Mouse (Mus musculus) liver, embryonic 15.5 days (tissue): Measurements from ENCODE around the gene Mtx1. TPM values are rescaled to one million over a fixed set of nuclear protein-coding genes. Genes with fewer than 3 reads are reported as not detected.
"Not testable (repeated sequence)": the region's sequence is repeated elsewhere in the genome, so short reads cannot be mapped to it uniquely, and the experiment has no call there.

ENCODE experiments used
- ATAC-seq: fragments of 200-750 bp; cut with Nextera tagmentation; 2 replicates; pipeline ENCODE4 v1.8.0; 2017; ENCODE audit warnings: moderate number of reproducible peaks, mild to moderate bottlenecking, moderate library complexity; ENCODE audit not compliant: insufficient read depth
- H3K27ac ChIP-seq: fragments of 300-500 bp; sonication (generic); replicated peaks from 2 replicates; pipeline ENCODE4 v1.5.1; 2015; ENCODE audit warnings: mild to moderate bottlenecking, inconsistent platforms
- H3K27me3 ChIP-seq: fragments of 300-500 bp; sonication (generic); 2 replicates; pipeline ENCODE4 v1.6.1; 2015; ENCODE audit warnings: mild to moderate bottlenecking, inconsistent platforms
- H3K36me3 ChIP-seq: fragments of 300-500 bp; sonication (generic); replicated peaks from 2 replicates; pipeline ENCODE4 v1.6.1; 2015; ENCODE audit warnings: moderate library complexity, mild to moderate bottlenecking, inconsistent platforms
- H3K4me1 ChIP-seq: fragments of 300-500 bp; sonication (generic); replicated peaks from 2 replicates; pipeline ENCODE4 v1.6.1; 2015; ENCODE audit warnings: inconsistent platforms
- H3K4me2 ChIP-seq: fragments of 300-500 bp; sonication (generic); 2 replicates; pipeline ENCODE4 v1.6.1; 2015; ENCODE audit warnings: moderate library complexity, mild to moderate bottlenecking, inconsistent platforms
- H3K4me3 ChIP-seq: fragments of 300-500 bp; sonication (generic); replicated peaks from 2 replicates; pipeline ENCODE4 v1.5.1; 2015; ENCODE audit warnings: mild to moderate bottlenecking, inconsistent platforms
- H3K9ac ChIP-seq: fragments of 300-500 bp; sonication (generic); 2 replicates; pipeline ENCODE4 v1.6.1; 2015; ENCODE audit warnings: moderate library complexity, mild to moderate bottlenecking, inconsistent platforms
- H3K9me3 ChIP-seq: fragments of 300-500 bp; sonication (generic); replicated peaks from 2 replicates; pipeline ENCODE4 v1.6.1; 2016; ENCODE audit warnings: inconsistent platforms
- WGBS: fragments of 180-500 bp; shearing (Covaris S2); methylation state at CpG from one replicate; pipeline ENCODE4 v1.1.7; 2015; ENCODE audit warnings: mixed read lengths; ENCODE audit not compliant: insufficient replicate concordance; 5-methylcytosine and 5-hydroxymethylcytosine counted together
- microRNA counts: library from miRNA; unstranded; fragments of <30 nt; microRNA quantifications from one replicate; lab custom pipeline; 2016
- microRNA-seq: library from miRNA; unstranded; fragments of <30 nt; microRNA quantifications from one replicate; pipeline ENCODE4, GENCODE M21; 2016
- polyA plus RNA-seq: library from polyadenylated mRNA; unstranded; fragments of >200 nt; fragmentation: Nextera tagmentation; extraction: Ambion mirVana; gene quantifications from 2 replicates; pipeline ENCODE4 v1.2.1, GENCODE M21; 2015

Mtx1 gene
- polyA plus RNA-seq, 1 experiment from 2014 or later, result 104 TPM

DNA sequence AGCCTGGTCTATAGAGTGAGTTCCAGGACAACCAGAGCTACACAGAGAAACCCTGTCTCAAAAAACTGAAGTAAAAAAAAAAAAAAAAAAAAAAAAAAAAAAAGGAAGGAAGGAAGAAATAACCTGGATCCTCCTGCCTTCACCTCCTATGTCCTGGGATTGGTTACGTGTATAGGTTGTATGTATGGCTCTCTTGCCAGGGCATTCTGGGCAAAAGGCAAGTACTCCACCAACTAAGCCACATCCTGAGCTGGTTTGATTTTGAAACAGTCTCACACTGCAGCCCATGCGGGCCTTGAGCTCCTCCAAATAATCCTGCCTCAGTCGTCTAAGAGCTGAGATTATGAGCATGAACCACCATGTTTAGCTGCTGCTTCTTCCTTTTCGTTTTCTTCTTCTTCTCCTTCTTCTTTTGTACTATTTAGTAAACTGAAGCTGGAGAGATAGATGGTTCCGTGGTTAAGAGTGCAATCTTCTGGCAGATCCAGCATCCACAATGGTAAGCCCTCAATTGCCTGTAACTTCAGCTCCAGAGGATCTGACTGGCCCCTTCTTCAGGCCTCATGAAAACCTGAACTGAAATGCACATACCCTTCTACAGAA is 63.1 kb downstream of the Mtx1 start:
- Histone ChIP-seq H3K9ac (peak overlapping the region; percentile 85), H3K27ac (peak overlapping the region; percentile 89)
- WGBS, result 49% methylated on average over 5 of the region's 5 CpGs

GRCm38 (mm10) chr3:89163123-89163522 is 63.8 kb downstream of the Mtx1 start:
- no peak for ATAC-seq
- Histone ChIP-seq H3K27ac (no peak overlapping the region), H3K36me3 (peaks cover 13% of the 10 kb centered on the region), H3K4me2 (no peak overlapping the region), H3K4me1 (peaks cover 48% of the 10 kb centered on the region), H3K4me3 (no peak overlapping the region), H3K27me3 (peaks cover 19% of the 10 kb centered on the region), H3K9ac (no peak overlapping the region), H3K9me3 (no peaks in the 10 kb centered on the region)
- 60% methylated on average over 1 of the region's 1 CpGs for WGBS

More for the DNA sequence above, 63.1 kb downstream of the Mtx1 start:
- H3K4me3 ChIP-seq, result peak overlapping the region; percentile 71
- H3K9me3 ChIP-seq, result no peaks in the 10 kb centered on the region
- H3K4me1 ChIP-seq, result peaks cover 48% of the 10 kb centered on the region
- no peak for ATAC-seq
- H3K27me3 ChIP-seq, result peaks cover 13% of the 10 kb centered on the region
- H3K4me2 ChIP-seq, result peak overlapping the region; percentile 77
- peaks cover 20% of the 10 kb centered on the region for H3K36me3 ChIP-seq

DNA sequence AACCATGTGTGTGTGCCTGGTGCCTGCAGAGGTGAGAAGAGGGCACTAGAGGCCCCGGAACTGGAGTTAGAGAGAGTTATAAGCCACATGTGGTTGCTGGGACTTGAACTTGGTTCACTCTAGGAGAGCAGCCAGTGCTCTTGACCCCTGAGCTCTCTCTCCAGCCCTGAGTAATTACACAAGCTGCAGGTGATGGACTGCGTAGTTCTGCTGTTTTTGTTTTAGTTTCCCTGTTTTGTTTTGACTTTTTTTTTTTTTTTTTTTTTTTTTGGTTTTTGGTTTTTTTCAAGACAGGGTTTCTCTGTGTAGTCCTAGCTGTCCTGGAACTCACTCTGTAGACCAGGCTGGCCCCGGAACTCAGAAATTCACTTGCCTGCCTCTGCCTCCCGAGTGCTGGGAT is 65.1 kb downstream of the Mtx1 start:
- peaks cover 1% of the 10 kb centered on the region for H3K36me3 ChIP-seq
- H3K4me3 ChIP-seq, result no peak overlapping the region
- 68% methylated on average over 4 of the region's 4 CpGs for WGBS
- H3K9ac ChIP-seq, result no peak overlapping the region
- no peaks in the 10 kb centered on the region for H3K9me3 ChIP-seq
- peaks cover 44% of the 10 kb centered on the region for H3K4me1 ChIP-seq
- H3K27me3 ChIP-seq, result peaks cover 32% of the 10 kb centered on the region
- ATAC-seq, result no peak
- no peak overlapping the region for H3K27ac ChIP-seq
- H3K4me2 ChIP-seq, result no peak overlapping the region

GRCm38 (mm10) chr3:89161207-89161606 is 65.7 kb downstream of the Mtx1 start:
- H3K4me1 ChIP-seq, result peaks cover 39% of the 10 kb centered on the region
- H3K27ac ChIP-seq, H3K9ac ChIP-seq, H3K4me2 ChIP-seq, H3K4me3 ChIP-seq, ATAC-seq, H3K9me3 ChIP-seq, H3K36me3 ChIP-seq: not testable (repeated sequence)
- peaks cover 33% of the 10 kb centered on the region for H3K27me3 ChIP-seq

DNA sequence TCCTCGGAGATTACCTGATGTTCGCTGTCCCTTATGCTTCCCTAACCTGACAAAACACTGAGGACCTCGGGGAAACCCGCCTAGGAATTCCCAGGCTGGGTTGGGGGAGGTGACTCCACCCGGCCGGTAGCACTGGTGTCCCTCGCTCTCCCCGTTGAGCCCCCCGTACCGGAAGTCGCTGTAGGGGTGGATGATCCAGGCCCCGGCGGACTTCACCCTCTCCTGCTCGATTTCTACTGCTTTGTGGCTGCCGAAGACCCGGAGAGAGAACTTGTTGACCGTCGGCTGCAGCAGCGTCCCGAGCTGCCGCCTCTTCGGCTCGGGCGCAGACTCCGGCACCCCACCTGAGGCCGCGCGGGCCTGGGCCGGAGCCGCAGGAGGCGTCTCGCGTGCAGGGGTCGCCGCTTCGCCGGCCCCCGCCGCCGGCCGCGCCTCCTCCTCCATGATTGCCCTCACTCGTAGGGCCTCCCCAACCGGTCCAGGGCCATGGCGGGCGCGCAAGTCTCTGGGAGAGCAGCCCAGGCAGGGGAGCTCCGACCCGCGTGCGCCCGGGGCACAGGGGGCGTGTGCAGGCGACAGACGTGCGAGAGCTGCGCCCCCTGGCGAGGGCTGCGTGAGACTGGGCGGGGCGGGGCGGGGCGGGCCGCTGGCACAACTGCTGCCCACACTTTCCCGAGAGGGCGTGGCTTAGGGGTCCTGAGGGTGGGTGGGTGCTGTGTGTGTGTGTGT is 67.1 kb downstream of the Mtx1 start, which contains the start of gene Hcn3:
Gene Hcn3 (minus strand): TSS at position 581 of the 729 bp plus-strand sequence.
- Histone ChIP-seq H3K9me3 (no peaks in the 10 kb centered on the region), H3K4me2 (peak within 1 kb of the TSS; percentile 99), H3K27me3 (peaks cover 38% of the 10 kb centered on the region), H3K9ac (peak within 1 kb of the TSS; percentile 51), H3K4me1 (peaks cover 28% of the 10 kb centered on the region), H3K36me3 (no peaks in the 10 kb centered on the region), H3K4me3 (peak within 1 kb of the TSS; percentile 60), H3K27ac (no peak within 1 kb of the TSS)
- WGBS, result under 1% methylated on average over 56 of the region's 66 CpGs
- peak; percentile 14; the same call in 1 of the 2 replicates for ATAC-seq

DNA sequence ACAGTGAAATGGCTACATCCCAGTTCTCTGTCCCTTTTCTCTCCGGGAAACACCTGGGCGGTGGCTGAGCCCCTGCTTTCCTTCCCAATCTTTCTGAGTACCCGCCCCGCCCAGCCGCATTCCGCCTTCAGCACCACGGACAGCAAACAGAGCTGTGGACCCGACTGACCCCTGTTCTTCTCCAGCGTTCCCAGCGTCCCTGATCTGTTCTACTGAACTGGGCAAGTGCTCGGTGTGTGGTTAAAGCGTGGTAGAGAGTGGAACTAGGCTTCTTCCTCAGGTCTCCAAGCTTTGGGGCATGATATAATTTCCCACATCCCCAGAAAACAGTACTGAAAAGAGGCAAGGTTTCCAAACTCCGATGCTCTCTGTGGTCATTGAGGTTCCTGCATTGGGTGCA is 67.7 kb downstream of the Mtx1 start:
- H3K27me3 ChIP-seq, result peaks cover 40% of the 10 kb centered on the region
- H3K9ac ChIP-seq, result no peak overlapping the region
- 1% methylated on average over 13 of the region's 13 CpGs for WGBS
- peak overlapping the region; percentile 60 for H3K4me3 ChIP-seq
- peak; percentile 27; the same call in 1 of the 2 replicates for ATAC-seq
- H3K27ac ChIP-seq, result no peak overlapping the region
- peak overlapping the region; percentile 99 for H3K4me2 ChIP-seq
- peaks cover 25% of the 10 kb centered on the region for H3K4me1 ChIP-seq
- H3K36me3 ChIP-seq, result no peaks in the 10 kb centered on the region
- no peaks in the 10 kb centered on the region for H3K9me3 ChIP-seq

MicroRNAs within 50 kb of the gene (microRNA counts, 519-probe panel; counts per million panel counts)
- not detected for microRNA mmu-miR-92b (lab: Ali Mortazavi, UCI)

Small RNAs within 50 kb of the gene (microRNA-seq; reads per million reads assigned to microRNA genes)
- 69.8 reads per million, percentile 50 among the genes with 10 or more reads in this experiment for gene Mir92b

Other genes starting within 250 kb of the Mtx1 start
- gene Rusc1, start 133.8 kb downstream of the Mtx1 start, polyA plus RNA-seq, result 3.0 and 4.0 TPM in 2 replicates
- gene Gm43738, start 126.0 kb downstream of the Mtx1 start, polyA plus RNA-seq, result not detected in 2 replicates
- gene Fdps, start 125.1 kb downstream of the Mtx1 start, polyA plus RNA-seq, result 339 and 359 TPM in 2 replicates
- 102 and 104 TPM in 2 replicates for gene Pklr, start 90.9 kb downstream of the Mtx1 start, polyA plus RNA-seq
- gene Hcn3, start 66.9 kb downstream of the Mtx1 start, polyA plus RNA-seq, result 0.43 and 0.45 TPM in 2 replicates
- gene Clk2, start 62.3 kb downstream of the Mtx1 start, polyA plus RNA-seq, result 8.5 and 10.1 TPM in 2 replicates
- gene Scamp3, start 49.6 kb downstream of the Mtx1 start, polyA plus RNA-seq, result 53.0 and 53.7 TPM in 2 replicates
- gene Fam189b, start 43.9 kb downstream of the Mtx1 start, polyA plus RNA-seq, result 2.4 and 2.9 TPM in 2 replicates
- 26.1 and 26.2 TPM in 2 replicates for gene Gba, start 24.2 kb downstream of the Mtx1 start, polyA plus RNA-seq
- gene Thbs3, start 11.9 kb downstream of the Mtx1 start, polyA plus RNA-seq, result 1.5 and 2.1 TPM in 2 replicates
- 0.50 TPM in 1 of 2 replicates, not detected in the other for gene Muc1, start 2.0 kb upstream of the Mtx1 start, polyA plus RNA-seq
- gene Krtcap2, start 18.9 kb upstream of the Mtx1 start, polyA plus RNA-seq, result 116 and 126 TPM in 2 replicates
- gene Trim46, start 19.2 kb upstream of the Mtx1 start, polyA plus RNA-seq, result 0.23 and 0.31 TPM in 2 replicates
- gene Dpm3, start 32.3 kb upstream of the Mtx1 start, polyA plus RNA-seq, result 45.4 and 54.4 TPM in 2 replicates
- 17.5 and 17.8 TPM in 2 replicates for gene Slc50a1, start 43.5 kb upstream of the Mtx1 start, polyA plus RNA-seq
- gene Efna1, start 54.1 kb upstream of the Mtx1 start, polyA plus RNA-seq, result 8.9 and 11.2 TPM in 2 replicates
- gene Efna3, start 95.9 kb upstream of the Mtx1 start, polyA plus RNA-seq, result 0.18 and 0.58 TPM in 2 replicates
- gene Efna4, start 110.9 kb upstream of the Mtx1 start, polyA plus RNA-seq, result 0.24 and 0.48 TPM in 2 replicates
- 8.8 and 12.7 TPM in 2 replicates for gene Adam15, start 122.9 kb upstream of the Mtx1 start, polyA plus RNA-seq
- gene Dcst2, start 134.9 kb upstream of the Mtx1 start, polyA plus RNA-seq, result 0.06 and 0.07 TPM in 2 replicates
- 0.05 TPM in 1 of 2 replicates, not detected in the other for gene Dcst1, start 138.2 kb upstream of the Mtx1 start, polyA plus RNA-seq
- 2.3 and 3.3 TPM in 2 replicates for gene Zbtb7b, start 167.7 kb upstream of the Mtx1 start, polyA plus RNA-seq
- gene Lenep, start 175.7 kb upstream of the Mtx1 start, polyA plus RNA-seq, result not detected in 2 replicates
- gene Flad1, start 184.8 kb upstream of the Mtx1 start, polyA plus RNA-seq, result 14.3 and 16.4 TPM in 2 replicates
- 210 and 229 TPM in 2 replicates for gene Cks1b, start 191.3 kb upstream of the Mtx1 start, polyA plus RNA-seq
- 44.8 and 50.6 TPM in 2 replicates for gene Shc1, start 191.4 kb upstream of the Mtx1 start, polyA plus RNA-seq
- gene Pygo2, start 203.1 kb upstream of the Mtx1 start, polyA plus RNA-seq, result 10.1 and 10.6 TPM in 2 replicates
- 7.4 and 8.1 TPM in 2 replicates for gene Pbxip1, start 209.6 kb upstream of the Mtx1 start, polyA plus RNA-seq
- gene Pmvk, start 227.5 kb upstream of the Mtx1 start, polyA plus RNA-seq, result 35.7 and 38.4 TPM in 2 replicates